Mouse (Mus musculus): ENCODE measurements around the gene Bcl7b. TPM values are rescaled to one million over a fixed set of nuclear protein-coding genes. Genes with fewer than 3 reads are reported as not detected.

Gene Bcl7b
- total and polyA plus RNA-seq, 3 experiments, result 37.6 to 44.1 (median 40.3) TPM

DNA sequence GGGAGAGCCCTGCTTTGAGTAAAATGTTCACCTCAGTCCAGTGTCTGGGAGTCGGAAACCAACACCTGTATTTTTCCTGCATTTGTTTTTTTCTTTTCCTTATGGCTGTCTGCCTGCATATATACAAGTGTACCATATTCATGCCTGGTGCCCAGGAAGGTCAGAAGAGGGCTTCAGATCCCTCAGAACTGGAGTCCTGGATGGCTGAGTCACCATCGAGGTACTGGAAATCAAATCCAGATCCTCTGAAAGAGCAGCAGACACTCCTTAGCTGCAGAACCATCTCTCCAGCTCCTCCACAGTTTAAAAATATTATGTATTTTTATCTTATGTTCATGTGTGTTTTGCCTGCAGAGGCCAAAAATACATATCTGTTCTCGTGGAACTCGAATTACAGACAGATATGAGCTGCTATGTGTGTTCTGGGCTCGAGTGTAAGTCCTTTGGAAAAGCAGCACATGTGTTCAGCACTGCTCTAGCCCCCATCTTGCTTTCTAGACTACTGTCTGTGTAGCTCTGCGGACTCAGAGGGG is 3.7 kb downstream of the Bcl7b start:
- Histone ChIP-seq H3K27ac (no peak overlapping the region), H3K36me3 (ENCODE audit: control insufficient read depth, insufficient read depth, low read length) (no peaks in the 10 kb centered on the region), H3K4me3 (no peak overlapping the region), H3K4me1 (ENCODE audit: control insufficient read depth, insufficient read depth, low read length) (peaks cover 1% of the 10 kb centered on the region; the same call in 1 of the 2 replicates), H3K9ac (ENCODE audit: low read depth, low read length) (no peak overlapping the region), H3K27me3 (ENCODE audit: control insufficient read depth, insufficient read depth, low read length) (no peaks in the 10 kb centered on the region), H3K79me2 (replicated peaks; ENCODE audit: control insufficient read depth, insufficient read depth, low read length) (no peaks in the 10 kb centered on the region)
- intact Hi-C loops (cut with DNase I), result no loop called here
- DNase-seq, result no peak
- 80% methylated on average over 6 of the region's 6 CpGs for WGBS
- TF ChIP-seq CTCF (IDR thresholded peaks at IDR 0.05), result no peak

- no peak for TF ChIP-seq CTCF (IDR thresholded peaks at IDR 0.05)
- TF ChIP-seq EP300 (IDR thresholded peaks at IDR 0.05; ENCODE audit: insufficient read depth, low read depth, low read length), result no peak
- TF ChIP-seq POLR2A (IDR thresholded peaks at IDR 0.05; ENCODE audit: insufficient read depth, low read depth, low read length), result no peak
- intact Hi-C loops (cut with DNase I), result no loop called here
- no peaks in the 10 kb centered on the region for H3K36me3 ChIP-seq (ENCODE audit: control insufficient read depth, insufficient read depth, low read length)
- DNase-seq, result no peak
- no peak overlapping the region for H3K27ac ChIP-seq
- WGBS, result 94% methylated on average over 5 of the region's 5 CpGs
- H3K27me3 ChIP-seq (ENCODE audit: control insufficient read depth, insufficient read depth, low read length), result no peaks in the 10 kb centered on the region
- no peaks in the 10 kb centered on the region for H3K79me2 ChIP-seq (replicated peaks; ENCODE audit: control insufficient read depth, insufficient read depth, low read length)
- H3K9ac ChIP-seq (ENCODE audit: low read depth, low read length), result no peak overlapping the region
- H3K4me1 ChIP-seq (ENCODE audit: control insufficient read depth, insufficient read depth, low read length), result peaks cover 1% of the 10 kb centered on the region; the same call in 1 of the 2 replicates
- no peak overlapping the region for H3K4me3 ChIP-seq
Observed at GRCm38 (mm10) chr5:135172986-135173385, 4.9 kb downstream of the Bcl7b start.

DNA sequence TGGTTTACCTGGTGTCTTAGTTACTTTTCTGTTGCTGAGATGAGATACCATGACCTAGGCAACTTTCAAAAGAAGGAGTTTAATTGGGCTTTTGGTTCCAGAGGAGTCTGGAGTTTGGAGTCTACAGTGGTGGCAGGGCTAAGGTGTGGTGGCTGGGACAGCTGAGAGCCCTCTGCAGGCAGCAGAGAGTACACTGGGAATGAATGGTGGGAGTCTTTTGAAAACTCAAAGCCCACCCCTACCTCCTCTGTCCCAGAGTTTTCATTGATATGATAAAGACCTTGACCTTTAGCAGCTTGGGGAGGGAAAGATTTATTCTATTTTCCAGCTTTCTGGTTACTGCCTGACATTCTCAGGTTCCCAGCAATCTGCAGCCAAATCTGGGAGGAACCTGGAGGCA is 7.0 kb downstream of the Bcl7b start:
- Histone ChIP-seq H3K27ac (no peak overlapping the region), H3K4me1 (ENCODE audit: control insufficient read depth, insufficient read depth, low read length) (no peaks in the 10 kb centered on the region), H3K36me3 (ENCODE audit: control insufficient read depth, insufficient read depth, low read length) (no peaks in the 10 kb centered on the region), H3K9ac (ENCODE audit: low read depth, low read length) (no peak overlapping the region), H3K27me3 (ENCODE audit: control insufficient read depth, insufficient read depth, low read length) (no peaks in the 10 kb centered on the region), H3K79me2 (replicated peaks; ENCODE audit: control insufficient read depth, insufficient read depth, low read length) (no peaks in the 10 kb centered on the region), H3K4me3 (no peak overlapping the region)
- TF ChIP-seq EP300 (IDR thresholded peaks at IDR 0.05; ENCODE audit: insufficient read depth, low read depth, low read length) (no peak), POLR2A (IDR thresholded peaks at IDR 0.05; ENCODE audit: insufficient read depth, low read depth, low read length) (no peak), CTCF (IDR thresholded peaks at IDR 0.05) (peak; percentile 6; the same call in 1 of the 2 replicates)
- no peak for DNase-seq
- intact Hi-C loops (cut with DNase I), result no loop called here

- no peaks in the 10 kb centered on the region for H3K36me3 ChIP-seq (ENCODE audit: control insufficient read depth, insufficient read depth, low read length)
- intact Hi-C loops (cut with DNase I), result no loop called here
Observed at GRCm38 (mm10) chr5:135178523-135178922, 10.4 kb downstream of the Bcl7b start.

DNA sequence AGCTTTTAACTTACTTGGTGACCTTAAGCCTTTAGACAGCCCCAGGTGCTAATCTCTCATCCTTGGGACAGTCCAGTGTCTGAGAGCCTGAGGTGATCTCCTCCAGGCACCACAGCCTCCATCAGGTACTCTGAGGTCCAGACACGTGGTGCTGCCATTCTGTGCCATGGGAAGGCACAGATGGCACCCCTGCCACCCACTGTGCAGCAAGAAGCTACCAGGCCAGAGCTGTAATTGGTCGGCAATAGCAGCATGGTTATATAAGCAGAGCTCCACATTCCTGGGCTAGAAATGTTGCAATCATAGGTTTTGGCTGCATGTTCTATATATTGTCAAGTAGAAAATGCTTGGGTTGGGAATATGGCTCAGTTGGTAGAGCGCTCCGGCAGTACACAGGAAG is 10.9 kb downstream of the Bcl7b start:
- no peaks in the 10 kb centered on the region for H3K4me1 ChIP-seq (ENCODE audit: control insufficient read depth, insufficient read depth, low read length)
- TF ChIP-seq CTCF (IDR thresholded peaks at IDR 0.05) (no peak), EP300 (IDR thresholded peaks at IDR 0.05; ENCODE audit: insufficient read depth, low read depth, low read length) (no peak), POLR2A (IDR thresholded peaks at IDR 0.05; ENCODE audit: insufficient read depth, low read depth, low read length) (no peak)
- WGBS, result 91% methylated on average over 4 of the region's 4 CpGs
- H3K27me3 ChIP-seq (ENCODE audit: control insufficient read depth, insufficient read depth, low read length), result no peaks in the 10 kb centered on the region
- no peaks in the 10 kb centered on the region for H3K36me3 ChIP-seq (ENCODE audit: control insufficient read depth, insufficient read depth, low read length)
- H3K27ac ChIP-seq, result no peak overlapping the region
- no peak overlapping the region for H3K4me3 ChIP-seq
- DNase-seq, result no peak
- H3K79me2 ChIP-seq (replicated peaks; ENCODE audit: control insufficient read depth, insufficient read depth, low read length), result no peaks in the 10 kb centered on the region
- no peak overlapping the region for H3K9ac ChIP-seq (ENCODE audit: low read depth, low read length)
- intact Hi-C loops (cut with DNase I), result no loop called here

More at GRCm38 (mm10) chr5:135178523-135178922, 10.4 kb downstream of the Bcl7b start:
- 60% methylated on average over 3 of the region's 3 CpGs for WGBS
- DNase-seq, result no peak
- TF ChIP-seq CTCF (IDR thresholded peaks at IDR 0.05) (no peak), POLR2A (IDR thresholded peaks at IDR 0.05; ENCODE audit: insufficient read depth, low read depth, low read length) (no peak), EP300 (IDR thresholded peaks at IDR 0.05; ENCODE audit: insufficient read depth, low read depth, low read length) (no peak)
- Histone ChIP-seq H3K27ac (no peak overlapping the region), H3K4me3 (no peak overlapping the region), H3K4me1 (ENCODE audit: control insufficient read depth, insufficient read depth, low read length) (no peaks in the 10 kb centered on the region), H3K79me2 (replicated peaks; ENCODE audit: control insufficient read depth, insufficient read depth, low read length) (no peaks in the 10 kb centered on the region), H3K9ac (ENCODE audit: low read depth, low read length) (no peak overlapping the region), H3K27me3 (ENCODE audit: control insufficient read depth, insufficient read depth, low read length) (no peaks in the 10 kb centered on the region)

- H3K36me3 ChIP-seq (ENCODE audit: control insufficient read depth, insufficient read depth, low read length), result no peaks in the 10 kb centered on the region
- no peak overlapping the region for H3K4me3 ChIP-seq
- H3K4me1 ChIP-seq (ENCODE audit: control insufficient read depth, insufficient read depth, low read length), result no peaks in the 10 kb centered on the region
- DNase-seq, result no peak
- WGBS, result 90% methylated on average over 7 of the region's 7 CpGs
- H3K9ac ChIP-seq (ENCODE audit: low read depth, low read length), result no peak overlapping the region
- no peak overlapping the region for H3K27ac ChIP-seq
- intact Hi-C loops (cut with DNase I), result no loop called here
- H3K27me3 ChIP-seq (ENCODE audit: control insufficient read depth, insufficient read depth, low read length), result no peaks in the 10 kb centered on the region
- TF ChIP-seq POLR2A (IDR thresholded peaks at IDR 0.05; ENCODE audit: insufficient read depth, low read depth, low read length) (no peak), EP300 (IDR thresholded peaks at IDR 0.05; ENCODE audit: insufficient read depth, low read depth, low read length) (no peak), CTCF (IDR thresholded peaks at IDR 0.05) (no peak)
- no peaks in the 10 kb centered on the region for H3K79me2 ChIP-seq (replicated peaks; ENCODE audit: control insufficient read depth, insufficient read depth, low read length)
Observed at GRCm38 (mm10) chr5:135179616-135180015, 11.5 kb downstream of the Bcl7b start.

Measured in heart, adult 2 months (tissue).